Mouse (Mus musculus) cerebellum, adult 9-10 months (tissue): Measurements from ENCODE around the gene Kcnj5.

Source experiments
- DNase-seq: peaks from one replicate; pipeline ENCODE4 v3.0.0; 2022

The Kcnj5 gene

GRCm38 (mm10) chr9:32344051-32344450 lies at the start of gene Kcnj5:
Kcnj5 (minus strand) TSS chr9:32344350.
- no peak for DNase-seq

- DNase-seq: no peak
These were observed 48.6 kb upstream of the Kcnj5 start for GRCm38 (mm10) chr9:32392716-32393115.

GRCm38 (mm10) chr9:32391701-32392100 lies 47.6 kb upstream of the Kcnj5 start:
- DNase-seq: no peak

- no peak for DNase-seq
These were observed 46.9 kb upstream of the Kcnj5 start for GRCm38 (mm10) chr9:32391092-32391491.

- DNase-seq: no peak
These were observed 44.0 kb upstream of the Kcnj5 start for GRCm38 (mm10) chr9:32388120-32388519.

- DNase-seq: no peak
These were observed 40.8 kb upstream of the Kcnj5 start for GRCm38 (mm10) chr9:32384906-32385305.

GRCm38 (mm10) chr9:32376863-32377590 lies 32.9 kb upstream of the Kcnj5 start:
- no peak for DNase-seq

GRCm38 (mm10) chr9:32376031-32376430 lies 31.9 kb upstream of the Kcnj5 start:
- no peak for DNase-seq

- DNase-seq: no peak
These were observed 29.5 kb upstream of the Kcnj5 start for GRCm38 (mm10) chr9:32373656-32374055.

GRCm38 (mm10) chr9:32372202-32372601 lies 28.1 kb upstream of the Kcnj5 start, which contains the start of gene Kcnj1:
Kcnj1 (plus strand) TSS chr9:32372493.
- DNase-seq: no peak

- DNase-seq: no peak
These were observed 25.2 kb upstream of the Kcnj5 start for GRCm38 (mm10) chr9:32369388-32369787.

- no peak for DNase-seq
These were observed 24.7 kb upstream of the Kcnj5 start for GRCm38 (mm10) chr9:32368812-32369211.

GRCm38 (mm10) chr9:32360770-32361169 lies 16.6 kb upstream of the Kcnj5 start:
- no peak for DNase-seq

- DNase-seq: peak; percentile 78
These were observed 6.2 kb upstream of the Kcnj5 start for GRCm38 (mm10) chr9:32350332-32350731.

GRCm38 (mm10) chr9:32349344-32349743 lies 5.2 kb upstream of the Kcnj5 start:
- DNase-seq: no peak

- DNase-seq: no peak
These were observed 3.9 kb upstream of the Kcnj5 start for GRCm38 (mm10) chr9:32348096-32348495.

- DNase-seq: no peak
These were observed 339 bp upstream of the Kcnj5 start for GRCm38 (mm10) chr9:32344489-32344888.

GRCm38 (mm10) chr9:32342929-32343328 lies 1.2 kb downstream of the Kcnj5 start:
- DNase-seq: no peak

GRCm38 (mm10) chr9:32340831-32341230 lies 3.3 kb downstream of the Kcnj5 start:
- peak; percentile 59 for DNase-seq

- DNase-seq: no peak
These were observed 8.6 kb downstream of the Kcnj5 start for GRCm38 (mm10) chr9:32335389-32336150.

GRCm38 (mm10) chr9:32331162-32331561 lies 13.0 kb downstream of the Kcnj5 start:
- no peak for DNase-seq

GRCm38 (mm10) chr9:32328777-32329176 lies 15.4 kb downstream of the Kcnj5 start:
- no peak for DNase-seq

- no peak for DNase-seq
These were observed 20.5 kb downstream of the Kcnj5 start for GRCm38 (mm10) chr9:32323610-32324009.

- peak; percentile 58 for DNase-seq
These were observed 24.0 kb downstream of the Kcnj5 start for GRCm38 (mm10) chr9:32320167-32320566.
